Mouse (Mus musculus): ENCODE results near the gene Tedc1.

Gene Tedc1

GRCm38 (mm10) chr12:113199132-113199531 is 42.9 kb downstream of the Tedc1 start:
- peak in 1 of 2 experiments; percentile 53 for DNase-seq (ENCODE audit: low spot score in 2 of 2)

GRCm38 (mm10) chr12:113201301-113201700 is 45.1 kb downstream of the Tedc1 start:
- peak in 1 of 2 experiments; percentile 54 for DNase-seq (ENCODE audit: low spot score in 2 of 2)

GRCm38 (mm10) chr12:113202008-113202407 is 45.8 kb downstream of the Tedc1 start:
- peak in 1 of 2 experiments; percentile 64 for DNase-seq (ENCODE audit: low spot score in 2 of 2)

GRCm38 (mm10) chr12:113203522-113203921 is 47.3 kb downstream of the Tedc1 start:
- peak in 1 of 2 experiments; percentile 51 for DNase-seq (ENCODE audit: low spot score in 2 of 2)

GRCm38 (mm10) chr12:113205251-113205942 is 49.2 kb downstream of the Tedc1 start:
- DNase-seq (ENCODE audit: low spot score in 2 of 2), result peak in 1 of 2 experiments; percentile 51

GRCm38 (mm10) chr12:113207737-113208136 is 51.5 kb downstream of the Tedc1 start:
- DNase-seq (ENCODE audit: low spot score in 2 of 2), result no peak

GRCm38 (mm10) chr12:113210586-113211378 is 54.6 kb downstream of the Tedc1 start:
- DNase-seq (ENCODE audit: low spot score in 2 of 2), result no peak

- no peak for DNase-seq (ENCODE audit: low spot score in 2 of 2)
These were observed 55.6 kb downstream of the Tedc1 start for GRCm38 (mm10) chr12:113211772-113212171.

GRCm38 (mm10) chr12:113212326-113212924 is 56.2 kb downstream of the Tedc1 start:
- DNase-seq (ENCODE audit: low spot score in 2 of 2), result no peak

GRCm38 (mm10) chr12:113213226-113213625 is 57.0 kb downstream of the Tedc1 start:
- no peak for DNase-seq (ENCODE audit: low spot score in 2 of 2)

GRCm38 (mm10) chr12:113214072-113214808 is 58.0 kb downstream of the Tedc1 start:
- DNase-seq (ENCODE audit: low spot score in 2 of 2), result no peak

- DNase-seq (ENCODE audit: low spot score in 2 of 2), result no peak
These were observed 58.9 kb downstream of the Tedc1 start for GRCm38 (mm10) chr12:113214972-113215666.

Data from spleen, postnatal 4 days (tissue).